Mouse (Mus musculus) CD8-positive naive resting alpha-beta T cell, adult 2 months (primary cell): ENCODE measurements around the gene Klhdc2.
A peak's percentile ranks its signal among the peaks of the same experiment; 100 is the strongest.

Experiments
- DNase-seq, 2 experiments: peaks; one replicate each; pipeline ENCODE4 v3.0.0; 2022; ENCODE audit warnings: low read depth in 2 of 2, low spot score in 2 of 2

Gene Klhdc2

GRCm38 (mm10) chr12:69299831-69300230 is 3.4 kb downstream of the Klhdc2 start:
- DNase-seq: no peak

DNA sequence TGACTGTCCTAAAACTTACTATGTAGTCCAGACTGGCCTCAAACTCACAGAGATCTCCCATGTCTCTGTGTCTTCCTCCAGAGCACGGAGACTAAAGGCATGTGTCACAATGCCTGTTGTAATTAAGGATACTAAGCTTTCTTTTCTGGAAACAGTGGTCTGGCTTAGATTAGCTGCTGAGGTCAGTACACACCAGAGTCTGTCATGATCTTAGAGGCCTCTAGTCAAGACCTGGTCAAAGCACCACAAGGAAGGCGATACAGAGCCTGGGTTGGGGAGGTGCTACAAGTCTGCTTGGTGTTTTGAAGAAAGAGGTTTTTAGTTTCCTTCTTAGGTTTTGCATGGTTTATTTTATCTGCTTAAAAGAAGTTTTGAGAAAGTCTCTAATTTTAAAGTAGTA is 3.9 kb downstream of the Klhdc2 start:
- no peak for DNase-seq

GRCm38 (mm10) chr12:69302171-69302570 is 5.7 kb downstream of the Klhdc2 start:
- no peak for DNase-seq

DNA sequence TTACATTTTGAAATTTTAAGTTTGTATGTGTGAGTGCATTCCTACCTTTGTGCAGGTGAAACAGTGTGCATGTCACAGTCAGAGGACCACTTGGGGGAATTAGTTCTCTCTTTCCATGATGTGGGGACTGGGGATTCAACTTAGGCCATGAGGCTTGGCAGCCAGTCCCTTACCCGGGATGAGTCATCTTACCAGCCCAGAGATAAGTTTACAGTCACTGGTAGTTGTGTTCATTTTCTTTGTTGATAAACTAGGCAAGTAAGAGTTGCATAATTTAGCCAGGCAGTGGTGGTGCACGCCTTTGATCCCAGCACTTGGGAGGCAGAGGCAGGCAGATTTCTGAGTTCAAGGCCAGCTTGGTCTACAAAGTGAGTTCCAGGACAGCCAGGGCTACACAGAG is 7.6 kb downstream of the Klhdc2 start:
- no peak for DNase-seq

GRCm38 (mm10) chr12:69306333-69306732 is 9.9 kb downstream of the Klhdc2 start:
- DNase-seq: no peak

DNA sequence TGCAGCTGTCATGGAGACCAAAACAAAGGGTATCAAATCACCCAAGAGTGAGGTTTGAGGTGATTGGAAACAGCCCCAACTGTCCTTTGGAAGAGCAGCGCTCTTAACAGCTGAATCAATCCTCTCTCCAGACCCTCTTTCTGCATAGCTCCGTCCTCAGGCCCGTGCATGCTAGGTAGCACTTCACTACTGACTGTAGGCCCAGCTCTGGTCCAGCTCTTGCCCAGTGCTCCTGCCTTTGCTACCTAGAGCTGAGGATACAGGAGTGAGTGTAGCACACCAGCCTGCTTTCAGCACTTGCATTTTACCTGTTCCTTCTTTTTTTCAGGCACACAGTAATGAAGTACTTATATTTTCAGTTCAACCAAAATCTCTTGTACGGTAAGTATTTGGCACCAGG is 13.2 kb downstream of the Klhdc2 start:
- DNase-seq: no peak

DNA sequence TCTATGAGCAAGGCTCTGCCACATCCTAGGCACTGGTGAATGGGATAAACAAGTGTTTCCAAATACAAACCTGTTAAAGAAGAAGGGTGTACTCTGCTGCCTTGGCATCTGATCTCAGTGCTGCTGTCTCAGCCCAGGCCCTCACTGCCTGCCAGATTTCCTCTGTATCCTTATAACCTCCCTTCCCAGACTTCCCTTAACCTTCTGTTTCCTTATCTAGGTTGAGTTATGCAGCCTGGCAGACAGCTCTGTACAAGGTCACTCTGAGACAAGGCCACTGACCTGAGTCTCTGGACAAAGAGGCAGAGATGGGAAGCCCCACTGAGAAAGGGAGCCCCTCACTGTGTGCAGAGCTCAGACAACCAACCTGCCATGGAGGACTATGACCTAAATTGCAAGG is 21.9 kb downstream of the Klhdc2 start:
- no peak for DNase-seq

DNA sequence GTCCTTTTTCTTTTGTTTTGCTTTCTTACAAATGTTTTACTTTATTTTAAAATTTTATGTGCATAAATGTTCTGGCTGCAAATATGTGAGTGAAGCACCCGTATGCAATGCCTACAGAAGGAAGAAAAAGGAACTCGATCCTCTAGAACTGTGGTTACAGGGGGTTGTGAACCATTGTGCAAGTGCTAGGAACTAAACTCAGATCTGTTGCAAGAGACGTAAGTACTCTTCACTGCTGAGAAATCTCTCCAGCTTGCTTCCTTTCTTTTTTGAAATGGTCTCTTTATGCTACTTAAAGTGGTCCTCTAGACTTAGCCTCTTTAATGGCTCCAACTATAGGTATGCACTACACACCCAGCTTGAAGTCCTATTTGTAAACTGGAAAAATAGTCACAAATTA is 34.7 kb downstream of the Klhdc2 start:
- DNase-seq: no peak

DNA sequence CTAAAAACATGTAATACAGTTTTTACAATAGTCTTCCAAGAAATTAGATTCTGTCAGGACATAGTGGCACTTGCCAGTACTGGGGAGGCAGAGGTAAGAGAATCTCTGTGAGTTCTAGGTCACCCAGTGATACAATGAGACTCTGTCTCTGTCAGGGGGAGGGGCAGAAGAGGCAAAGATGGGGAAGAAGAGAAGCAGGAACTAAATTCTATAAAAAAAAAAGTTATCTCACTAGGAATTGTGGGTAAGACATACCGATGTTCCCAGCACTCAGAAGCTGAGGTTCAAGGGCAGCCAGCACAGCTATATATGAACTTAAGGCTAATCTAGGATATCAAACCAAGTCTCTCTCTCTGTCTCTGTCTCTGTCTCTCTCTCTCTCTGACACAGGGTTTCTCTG is 35.7 kb downstream of the Klhdc2 start:
- DNase-seq: no peak

DNA sequence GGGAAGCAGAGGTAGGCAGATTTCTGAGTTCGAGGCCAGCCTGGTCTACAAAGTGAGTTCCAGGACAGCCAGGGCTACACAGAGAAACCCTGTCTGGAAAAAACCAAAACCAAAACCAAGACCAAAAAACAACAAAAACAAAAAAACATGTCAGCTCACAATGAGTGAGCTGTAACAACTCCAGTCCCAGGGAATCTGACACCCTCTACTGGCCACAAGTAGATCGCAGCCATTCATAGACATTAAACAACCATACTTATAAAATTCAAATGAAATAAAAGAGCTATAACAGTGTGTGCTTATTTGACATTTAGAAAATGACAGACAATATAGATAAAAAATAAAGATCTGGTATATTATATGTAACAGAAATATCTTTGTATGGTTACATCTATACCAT is 37.1 kb downstream of the Klhdc2 start:
- peak; percentile 15 to 59 for DNase-seq

DNA sequence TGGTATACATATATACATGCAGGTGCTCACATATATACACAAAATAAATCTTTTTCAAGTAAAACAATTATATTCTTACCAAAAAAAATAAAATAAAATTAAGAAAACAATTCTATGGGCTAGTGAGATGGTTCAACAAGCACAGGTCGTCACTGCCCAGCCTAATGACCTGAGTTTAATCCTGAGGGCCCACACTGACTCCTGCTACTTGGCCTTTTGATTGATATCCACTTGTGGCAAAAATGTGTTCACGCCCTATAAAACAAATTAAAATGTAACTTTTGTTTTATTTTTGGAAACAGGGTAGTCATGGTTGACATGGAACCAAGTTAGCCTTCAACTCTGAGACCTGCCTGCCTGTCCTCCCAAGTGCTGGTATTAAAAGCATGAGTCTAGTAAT is 53.4 kb downstream of the Klhdc2 start:
- no peak for DNase-seq

- no peak for DNase-seq
Measured at GRCm38 (mm10) chr12:69351685-69352084, 55.2 kb downstream of the Klhdc2 start.

- DNase-seq: peak; percentile 60 to 73
Measured at GRCm38 (mm10) chr12:69356546-69357299, 60.2 kb downstream of the Klhdc2 start, which contains the start of gene Nemf. TSS of gene Nemf (minus strand) at chr12:69357165.

DNA sequence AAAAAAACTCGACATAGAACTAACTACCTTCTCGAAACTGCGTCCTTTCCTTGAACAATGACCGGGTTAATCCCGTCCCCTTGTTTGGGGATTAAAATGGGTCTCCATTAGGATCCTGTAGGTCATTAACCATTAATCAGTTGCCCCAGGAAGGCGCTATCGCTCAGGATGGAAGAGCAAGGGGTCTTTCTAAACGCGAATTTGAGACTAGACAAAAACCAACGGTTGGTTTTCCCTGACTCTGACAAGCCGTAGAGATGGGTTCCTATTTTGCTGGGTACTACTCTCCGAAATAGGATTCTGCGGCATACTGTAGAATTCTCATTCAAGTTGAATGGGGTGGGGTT is 60.8 kb downstream of the Klhdc2 start:
- no peak for DNase-seq
